Mouse (Mus musculus) embryonic facial prominence, embryonic 13.5 days (tissue): ENCODE measurements around the gene Gm17606. TPM values are rescaled to one million over a fixed set of nuclear protein-coding genes. Genes with fewer than 3 reads are reported as not detected.
"Not testable (repeated sequence)": the region's sequence is repeated elsewhere in the genome, so short reads cannot be mapped to it uniquely, and the experiment has no call there.

Experiments
- ATAC-seq: fragments of 200-750 bp; cut with Nextera tagmentation; 2 replicates; pipeline ENCODE4 v1.8.0; 2017; ENCODE audit warnings: low read depth; ENCODE audit not compliant: insufficient number of reproducible peaks, insufficient read depth, low FRiP score, low TSS enrichment
- H3K27ac ChIP-seq: fragments of 300-500 bp; sonication (generic); 2 replicates; pipeline ENCODE4 v1.5.1; 2015; ENCODE audit warnings: moderate library complexity, mild to moderate bottlenecking, inconsistent platforms
- H3K27me3 ChIP-seq: fragments of 300-500 bp; sonication (generic); 2 replicates; pipeline ENCODE4 v1.6.1; 2015; ENCODE audit warnings: mild to moderate bottlenecking, inconsistent platforms
- H3K36me3 ChIP-seq: fragments of 300-500 bp; sonication (generic); 2 replicates; pipeline ENCODE4 v1.6.1; 2015; ENCODE audit warnings: mild to moderate bottlenecking, inconsistent platforms
- H3K4me1 ChIP-seq: fragments of 300-500 bp; sonication (generic); 2 replicates; pipeline ENCODE4 v1.6.1; 2015; ENCODE audit warnings: inconsistent platforms
- H3K4me2 ChIP-seq: fragments of 300-500 bp; sonication (generic); 2 replicates; pipeline ENCODE4 v1.6.1; 2015; ENCODE audit warnings: moderate library complexity, mild to moderate bottlenecking, inconsistent platforms
- H3K4me3 ChIP-seq: fragments of 300-500 bp; sonication (generic); 2 replicates; pipeline ENCODE4 v1.5.1; 2015; ENCODE audit warnings: mild to moderate bottlenecking, inconsistent platforms
- H3K9ac ChIP-seq: fragments of 300-500 bp; sonication (generic); 2 replicates; pipeline ENCODE4 v1.6.1; 2015; ENCODE audit warnings: mild to moderate bottlenecking, inconsistent platforms
- H3K9me3 ChIP-seq: fragments of 300-500 bp; sonication (generic); 2 replicates; pipeline ENCODE4 v1.6.1; 2016; ENCODE audit warnings: inconsistent platforms
- WGBS: fragments of 180-500 bp; shearing (Covaris S2); methylation state at CpG from one replicate; pipeline ENCODE4 v1.1.7; 2015; ENCODE audit warnings: mixed read lengths; 5-methylcytosine and 5-hydroxymethylcytosine counted together
- polyA plus RNA-seq: library from polyadenylated mRNA; unstranded; fragments of >200 nt; fragmentation: Nextera tagmentation; extraction: Ambion mirVana; gene quantifications from 2 replicates; pipeline ENCODE4 v1.2.1, GENCODE M21; 2015

The Gm17606 gene
- polyA plus RNA-seq, 1 experiment from 2014 or later: not detected

DNA sequence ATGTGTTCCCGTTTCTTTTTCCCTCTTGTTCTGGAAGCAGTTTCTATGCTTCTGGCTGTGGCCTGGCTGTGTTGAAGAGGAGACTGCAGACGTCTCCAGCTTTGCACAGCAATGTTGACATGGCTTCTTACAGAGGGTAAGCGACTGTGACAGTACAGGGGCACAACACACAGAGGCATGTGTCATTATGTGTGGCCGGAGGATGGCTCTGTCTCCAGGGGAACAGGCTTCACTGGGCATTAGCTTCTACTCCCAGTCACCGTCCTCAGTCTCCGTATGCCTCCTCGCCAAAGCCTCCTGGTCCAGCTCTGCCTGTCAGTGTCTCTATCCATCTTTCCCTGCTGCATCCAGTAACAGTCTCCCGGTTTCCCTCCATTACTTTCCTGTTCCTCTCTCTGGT is 33.5 kb upstream of the Gm17606 start:
- peaks cover 13% of the 10 kb centered on the region for H3K36me3 ChIP-seq
- no peaks in the 10 kb centered on the region for H3K9me3 ChIP-seq
- 0 out of 2 replicates have a peak overlapping the region, but pooled peaks have one; percentile 16 for H3K27ac ChIP-seq
- no peak overlapping the region for H3K4me3 ChIP-seq
- no peak overlapping the region for H3K9ac ChIP-seq
- no peak overlapping the region for H3K4me2 ChIP-seq
- WGBS: 52% methylated on average over 8 of the region's 8 CpGs
- peaks cover 17% of the 10 kb centered on the region for H3K4me1 ChIP-seq
- no peaks in the 10 kb centered on the region for H3K27me3 ChIP-seq
- no peak for ATAC-seq

DNA sequence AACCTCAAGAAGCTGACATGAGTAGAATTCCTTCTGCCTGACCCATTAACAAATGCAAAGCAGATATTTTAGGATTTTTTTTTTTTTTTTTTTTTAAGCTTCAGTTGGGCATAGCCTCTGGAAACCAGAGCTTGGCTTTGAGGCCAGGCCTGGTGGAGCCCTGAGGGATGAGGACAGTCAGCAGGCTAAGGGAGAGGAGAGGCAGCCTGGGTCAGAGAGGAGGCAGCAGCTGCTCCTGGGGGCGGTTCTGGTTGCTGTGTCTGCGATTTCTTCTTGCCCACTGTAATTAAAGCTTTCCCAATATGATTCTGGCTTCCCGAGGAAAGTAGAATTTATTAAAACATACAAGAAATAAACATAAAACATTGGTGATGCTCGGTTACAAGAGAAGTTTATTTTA is 31.5 kb upstream of the Gm17606 start:
- no peaks in the 10 kb centered on the region for H3K27me3 ChIP-seq
- H3K4me2 ChIP-seq: no peak overlapping the region
- H3K36me3 ChIP-seq: peaks cover 25% of the 10 kb centered on the region
- no peak for ATAC-seq
- no peak overlapping the region for H3K4me3 ChIP-seq
- WGBS: 51% methylated on average over 4 of the region's 4 CpGs
- H3K9me3 ChIP-seq: no peaks in the 10 kb centered on the region
- H3K4me1 ChIP-seq: peaks cover 10% of the 10 kb centered on the region; the same call in 1 of the 2 replicates
- no peak overlapping the region; the same call in 1 of the 2 replicates for H3K27ac ChIP-seq
- H3K9ac ChIP-seq: no peak overlapping the region

DNA sequence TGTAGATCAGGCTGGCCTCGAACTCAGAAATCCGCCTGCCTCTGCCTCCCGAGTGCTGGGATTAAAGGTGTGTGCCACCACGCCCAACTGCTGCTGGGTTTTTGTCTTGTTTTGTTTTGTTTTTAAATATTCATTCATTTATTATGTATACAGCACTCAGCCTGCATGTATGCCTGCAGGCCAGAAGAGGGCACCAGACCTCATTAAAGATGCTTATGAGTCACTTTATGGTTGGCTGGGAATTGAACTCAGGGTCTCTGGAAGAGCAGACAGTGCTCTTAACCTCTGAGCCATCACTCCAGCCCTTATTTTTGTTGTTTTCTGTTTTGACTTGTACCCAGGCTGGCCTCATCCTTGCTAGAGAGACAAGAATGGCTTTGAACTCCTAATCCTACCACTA is 30.8 kb upstream of the Gm17606 start:
- 85% methylated on average over 4 of the region's 4 CpGs for WGBS
- Histone ChIP-seq H3K4me2 (no peak overlapping the region), H3K27me3 (no peaks in the 10 kb centered on the region), H3K36me3 (peaks cover 31% of the 10 kb centered on the region), H3K9ac (no peak overlapping the region), H3K4me1 (0 out of 2 replicates have a peak, but pooled peaks cover 4% of the 10 kb centered on the region), H3K4me3 (no peak overlapping the region), H3K9me3 (no peaks in the 10 kb centered on the region), H3K27ac (no peak overlapping the region)
- no peak for ATAC-seq

DNA sequence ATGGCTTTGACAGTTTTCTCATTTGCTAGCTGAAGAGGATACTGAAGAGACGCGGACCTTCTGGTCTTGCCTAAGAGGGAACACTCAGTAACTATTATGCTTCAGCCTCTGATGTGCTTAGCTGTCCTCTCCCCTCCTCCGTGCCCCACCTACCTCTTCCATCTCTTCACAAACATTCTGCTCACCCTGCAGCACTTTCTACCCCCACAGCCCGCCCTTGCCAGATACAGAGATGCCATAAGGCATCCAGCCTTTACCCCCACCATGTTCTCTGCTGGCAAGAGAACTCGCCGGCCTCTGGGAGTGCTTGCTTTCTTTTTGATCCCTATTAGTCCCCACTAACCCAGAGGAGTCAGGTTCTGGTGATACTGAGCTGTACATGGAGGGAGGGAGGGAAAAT is 30.1 kb upstream of the Gm17606 start:
- Histone ChIP-seq H3K27ac (no peak overlapping the region), H3K36me3 (peaks cover 38% of the 10 kb centered on the region), H3K9ac (no peak overlapping the region), H3K4me2 (no peak overlapping the region), H3K27me3 (no peaks in the 10 kb centered on the region), H3K4me3 (no peak overlapping the region), H3K9me3 (no peaks in the 10 kb centered on the region), H3K4me1 (0 out of 2 replicates have a peak, but pooled peaks cover 4% of the 10 kb centered on the region)
- no peak for ATAC-seq
- WGBS: 80% methylated on average over 6 of the region's 6 CpGs

DNA sequence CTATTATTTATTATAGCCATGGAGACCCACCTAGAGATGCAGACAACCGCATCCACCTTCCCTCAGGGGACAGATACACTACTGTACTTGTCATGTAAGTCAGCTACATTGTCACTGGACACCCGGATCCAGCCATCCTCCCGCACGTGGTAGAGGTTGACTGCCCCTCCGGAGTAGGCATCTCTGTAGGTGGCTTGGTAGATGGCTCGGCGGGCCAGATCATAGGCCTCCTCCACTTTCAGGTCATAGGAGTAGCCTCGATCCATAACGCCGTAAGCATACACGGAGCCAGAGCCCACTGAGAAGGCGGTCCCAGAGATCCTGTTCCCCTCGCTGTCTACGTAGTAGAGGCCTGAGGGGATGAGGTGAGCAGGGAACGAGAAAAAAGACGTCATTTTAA is 26.6 kb upstream of the Gm17606 start:
- H3K27me3 ChIP-seq, H3K9me3 ChIP-seq, H3K27ac ChIP-seq, H3K4me2 ChIP-seq, H3K4me3 ChIP-seq, H3K9ac ChIP-seq, ATAC-seq: not testable (repeated sequence)
- Histone ChIP-seq H3K4me1 (peaks cover 13% of the 10 kb centered on the region), H3K36me3 (peaks cover 47% of the 10 kb centered on the region)
- WGBS: 91% methylated on average over 16 of the region's 16 CpGs

DNA sequence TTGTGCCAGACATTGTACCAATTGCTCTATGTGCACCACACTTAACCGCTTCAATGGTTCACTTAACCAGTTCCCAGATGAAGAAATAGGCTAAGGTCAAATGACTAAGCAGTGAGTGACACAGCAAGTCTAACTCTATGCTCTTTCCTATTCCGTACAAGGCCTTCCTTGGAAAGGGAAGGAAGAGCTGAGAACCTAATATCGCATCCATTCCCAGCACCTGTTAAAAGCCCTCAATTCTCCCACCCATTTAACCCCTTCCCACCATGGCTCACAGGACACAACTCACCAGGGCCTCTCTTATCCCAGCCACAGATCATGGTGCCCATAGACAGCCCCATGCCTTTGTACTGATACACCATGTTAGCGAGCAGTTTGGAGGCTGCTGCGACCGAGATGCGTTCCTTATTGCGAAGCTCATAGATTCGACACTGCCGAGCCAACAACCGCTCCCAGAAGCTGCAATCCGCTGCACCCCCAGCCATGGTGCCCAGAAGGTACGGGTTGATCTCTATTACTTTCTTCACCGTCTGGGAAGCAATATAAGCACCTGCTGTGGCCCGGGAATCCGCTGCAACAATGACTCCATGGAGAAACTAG is 24.4 kb upstream of the Gm17606 start:
- H3K9ac ChIP-seq: no peak overlapping the region
- peaks cover 13% of the 10 kb centered on the region for H3K4me1 ChIP-seq
- H3K27ac ChIP-seq: no peak overlapping the region
- no peaks in the 10 kb centered on the region for H3K9me3 ChIP-seq
- whole genome bisulfite sequencing: 89% methylated on average over 16 of the region's 16 CpGs
- peak overlapping the region; percentile 69; the same call in 1 of the 2 replicates for H3K4me2 ChIP-seq
- H3K36me3 ChIP-seq: peaks cover 40% of the 10 kb centered on the region
- no peak for ATAC-seq
- no peaks in the 10 kb centered on the region for H3K27me3 ChIP-seq
- H3K4me3 ChIP-seq: peak overlapping the region; percentile 77; the same call in 1 of the 2 replicates

DNA sequence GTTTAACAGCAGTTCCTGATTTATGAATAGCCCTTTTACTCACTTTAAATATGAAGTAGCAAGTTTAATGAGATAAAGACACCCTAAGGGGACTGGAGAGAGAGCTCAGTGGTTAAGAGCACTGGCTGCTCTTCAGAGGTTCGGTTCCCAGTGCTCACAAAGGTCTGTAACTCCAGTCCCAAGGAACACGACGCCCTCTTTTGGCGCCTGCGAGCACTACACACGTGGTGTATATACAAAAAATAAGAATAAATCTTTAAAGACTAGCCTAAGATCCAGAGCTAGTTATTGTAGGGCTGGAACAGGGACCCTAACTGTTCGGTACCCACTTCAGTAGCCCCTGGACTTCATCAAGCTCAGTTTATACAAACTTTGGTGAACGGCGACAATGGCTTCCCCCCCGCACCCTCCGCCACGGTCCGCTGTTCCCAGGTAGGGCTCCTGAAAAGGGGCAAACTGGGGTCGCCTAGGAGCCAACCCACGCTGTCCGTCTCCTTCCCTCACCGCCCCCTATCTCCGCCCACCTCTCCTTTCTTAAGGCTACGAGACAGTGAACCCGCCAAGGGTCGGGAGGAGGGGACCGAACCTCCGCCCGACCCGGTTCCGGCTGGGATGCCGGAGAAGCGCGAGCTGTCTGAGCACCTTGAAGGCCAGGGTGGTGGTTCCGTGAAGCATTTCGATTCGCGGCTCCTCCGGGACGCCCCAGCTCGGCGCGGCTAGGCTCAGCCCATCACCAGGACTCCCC is 23.4 kb upstream of the Gm17606 start:
- ATAC-seq: 0 out of 2 replicates have a peak, but pooled peaks have one; percentile 17
- Histone ChIP-seq H3K4me1 (peaks cover 13% of the 10 kb centered on the region), H3K27ac (peak overlapping the region; percentile 85), H3K9me3 (no peaks in the 10 kb centered on the region), H3K36me3 (peaks cover 34% of the 10 kb centered on the region), H3K4me3 (peak overlapping the region; percentile 77), H3K27me3 (no peaks in the 10 kb centered on the region), H3K9ac (peak overlapping the region; percentile 94), H3K4me2 (peak overlapping the region; percentile 69)
- WGBS: 2% methylated on average over 38 of the region's 38 CpGs

DNA sequence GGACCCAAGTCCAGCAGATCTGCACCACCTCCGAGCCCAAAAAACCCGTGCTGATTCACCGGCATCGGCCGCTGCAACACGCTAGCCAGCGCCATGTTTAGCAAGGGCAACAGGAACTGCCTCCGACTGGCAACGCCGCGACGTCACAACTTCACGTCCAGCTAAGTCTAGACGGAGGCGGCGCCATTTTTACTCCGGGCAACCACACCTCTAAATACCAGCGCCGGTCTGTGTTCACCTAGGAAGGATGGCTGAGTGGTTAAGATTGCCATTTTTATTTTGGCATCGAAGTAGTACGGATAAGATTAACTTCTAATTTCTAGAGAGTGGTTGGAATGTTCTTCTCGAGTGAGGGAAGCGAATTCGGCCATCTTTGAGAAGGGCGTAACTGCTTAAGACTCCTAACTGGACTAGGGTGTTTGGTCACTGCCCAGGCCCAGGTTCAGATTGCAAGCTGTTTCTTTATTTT is 22.8 kb upstream of the Gm17606 start, which contains the start of gene Psmb5:
Gene Psmb5 (minus strand): TSS at position 126 of the 469 bp plus-strand sequence.
- Histone ChIP-seq H3K9me3 (no peaks in the 10 kb centered on the region), H3K27me3 (no peaks in the 10 kb centered on the region), H3K9ac (peak within 1 kb of the TSS; percentile 94), H3K4me2 (peak within 1 kb of the TSS; percentile 69), H3K27ac (peak within 1 kb of the TSS; percentile 85), H3K36me3 (peaks cover 29% of the 10 kb centered on the region), H3K4me3 (peak within 1 kb of the TSS; percentile 77), H3K4me1 (peaks cover 13% of the 10 kb centered on the region)
- WGBS: under 1% methylated on average over 25 of the region's 25 CpGs
- ATAC-seq: peak; percentile 79

DNA sequence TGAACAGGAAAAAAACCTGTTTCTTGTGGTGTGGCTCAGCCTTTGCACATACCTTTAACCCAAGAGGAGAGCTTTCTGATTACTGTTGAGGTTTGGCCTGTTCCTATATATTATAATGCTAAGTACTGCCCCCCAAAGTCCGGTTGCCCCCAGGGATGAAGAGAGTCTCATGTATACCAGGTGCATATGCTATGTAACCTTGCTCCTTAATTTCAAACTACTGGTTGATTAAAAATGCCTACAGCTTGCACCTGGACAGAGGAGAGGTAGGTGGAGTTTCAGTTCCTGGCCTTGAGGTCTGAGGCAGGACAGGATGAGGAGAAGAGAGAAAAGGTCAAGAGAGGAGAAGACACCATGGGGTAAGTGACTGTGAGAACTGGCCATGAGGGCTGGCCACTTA is 19.6 kb upstream of the Gm17606 start, which contains the start of gene Psmb11:
Gene Psmb11 (plus strand): TSS at position 301 of the 400 bp plus-strand sequence.
- H3K27me3 ChIP-seq: no peaks in the 10 kb centered on the region
- H3K4me2 ChIP-seq: no peak within 1 kb of the TSS
- no peak within 1 kb of the TSS for H3K4me3 ChIP-seq
- ATAC-seq: no peak
- no peak within 1 kb of the TSS for H3K27ac ChIP-seq
- no peak within 1 kb of the TSS for H3K9ac ChIP-seq
- peaks cover 11% of the 10 kb centered on the region for H3K4me1 ChIP-seq
- H3K9me3 ChIP-seq: no peaks in the 10 kb centered on the region
- peaks cover 4% of the 10 kb centered on the region for H3K36me3 ChIP-seq
- 80% methylated on average over 1 of the region's 1 CpGs for WGBS

DNA sequence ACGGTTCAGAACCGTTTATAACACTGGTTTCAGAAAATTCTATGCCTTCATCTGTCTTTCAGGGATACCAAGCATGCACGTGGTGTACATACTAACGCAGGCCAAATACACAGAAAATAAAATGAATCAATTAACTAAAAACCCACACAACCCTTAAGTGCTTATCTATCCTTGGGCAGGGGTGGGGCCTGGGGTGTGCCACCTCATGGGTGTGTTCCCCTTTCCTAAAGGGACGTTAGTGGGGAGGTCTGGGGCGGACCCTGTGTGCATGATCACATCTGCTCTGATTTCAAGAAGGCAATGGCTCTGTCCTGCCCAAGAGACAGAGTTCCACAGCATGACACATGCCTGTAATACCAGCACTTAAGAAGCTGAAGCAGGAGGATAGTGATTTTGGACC is 17.4 kb upstream of the Gm17606 start:
- WGBS: 87% methylated on average over 6 of the region's 6 CpGs
- Histone ChIP-seq H3K9me3 (no peaks in the 10 kb centered on the region), H3K4me3 (no peak overlapping the region)

DNA sequence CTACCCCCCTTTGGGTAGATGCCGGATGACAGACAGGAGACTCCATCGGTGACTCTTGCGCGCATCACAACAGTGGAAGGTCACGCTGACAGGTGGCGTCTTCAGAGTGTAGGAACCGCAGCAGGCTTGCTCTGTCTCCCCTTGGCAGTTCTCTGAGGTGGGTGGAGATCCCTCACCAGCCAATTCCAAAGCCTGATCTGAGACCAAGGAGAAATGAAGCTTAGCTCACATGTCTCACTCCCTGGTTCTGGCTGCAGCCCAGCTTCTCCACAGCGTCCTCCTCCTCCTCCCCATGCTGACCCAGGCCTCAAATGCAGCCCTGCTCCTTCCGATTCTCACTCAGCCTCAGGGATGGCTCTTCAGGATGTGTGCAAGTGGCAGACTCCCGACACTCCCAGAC is 15.8 kb upstream of the Gm17606 start:
- no peak for ATAC-seq
- peak overlapping the region; percentile 21; the same call in 1 of the 2 replicates for H3K9ac ChIP-seq

More for the DNA sequence above, 17.4 kb upstream of the Gm17606 start:
- H3K9ac ChIP-seq: no peak overlapping the region
- H3K4me2 ChIP-seq: no peak overlapping the region
- no peaks in the 10 kb centered on the region for H3K27me3 ChIP-seq
- no peaks in the 10 kb centered on the region for H3K4me1 ChIP-seq
- no peaks in the 10 kb centered on the region for H3K36me3 ChIP-seq
- H3K27ac ChIP-seq: no peak overlapping the region
- no peak for ATAC-seq

More for the DNA sequence above, 15.8 kb upstream of the Gm17606 start:
- Histone ChIP-seq H3K4me1 (no peaks in the 10 kb centered on the region), H3K4me2 (no peak overlapping the region), H3K4me3 (no peak overlapping the region), H3K27me3 (no peaks in the 10 kb centered on the region), H3K9me3 (no peaks in the 10 kb centered on the region), H3K27ac (no peak overlapping the region), H3K36me3 (no peaks in the 10 kb centered on the region; the same call in 1 of the 2 replicates)
- 52% methylated on average over 10 of the region's 10 CpGs for WGBS
